Mouse (Mus musculus): ENCODE results near the gene Pfn3. TPM values are rescaled to one million over a fixed set of nuclear protein-coding genes. Genes with fewer than 3 reads are reported as not detected.

Pfn3 gene
- polyA plus RNA-seq, 1 experiment: not detected

- H3K4me1 ChIP-seq (ENCODE audit: control insufficient read depth, insufficient read depth, low read length): no peaks in the 10 kb centered on the region
- no peak overlapping the region for H3K9ac ChIP-seq (ENCODE audit: low read depth, poor library complexity, severe bottlenecking)
- no peak overlapping the region for H3K27ac ChIP-seq (ENCODE audit: insufficient read depth, low read length)
- no peaks in the 10 kb centered on the region for H3K36me3 ChIP-seq (ENCODE audit: control insufficient read depth, insufficient read depth, low read length, poor library complexity, severe bottlenecking)
- H3K4me3 ChIP-seq (ENCODE audit: low read depth, low read length): no peak overlapping the region
- no peaks in the 10 kb centered on the region for H3K27me3 ChIP-seq (ENCODE audit: control insufficient read depth, insufficient read depth, low read length, poor library complexity, severe bottlenecking)
- H3K9me3 ChIP-seq (replicated peaks; ENCODE audit: control insufficient read depth, insufficient read depth, low read length, poor library complexity, severe bottlenecking): no peaks in the 10 kb centered on the region
- TF ChIP-seq POLR2A (IDR thresholded peaks at IDR 0.05; ENCODE audit: insufficient read depth, low read length) (no peak), EP300 (IDR thresholded peaks at IDR 0.05; ENCODE audit: insufficient read depth, low read depth, low read length) (no peak), CTCF (IDR thresholded peaks at IDR 0.05; ENCODE audit: low read depth, low read length) (no peak)
Measured at GRCm38 (mm10) chr13:55390644-55391043, 24.4 kb downstream of the Pfn3 start.

- Histone ChIP-seq H3K9ac (ENCODE audit: low read depth, poor library complexity, severe bottlenecking) (no peak overlapping the region), H3K4me1 (ENCODE audit: control insufficient read depth, insufficient read depth, low read length) (peaks cover 8% of the 10 kb centered on the region), H3K9me3 (replicated peaks; ENCODE audit: control insufficient read depth, insufficient read depth, low read length, poor library complexity, severe bottlenecking) (no peaks in the 10 kb centered on the region), H3K4me3 (ENCODE audit: low read depth, low read length) (no peak overlapping the region), H3K36me3 (ENCODE audit: control insufficient read depth, insufficient read depth, low read length, poor library complexity, severe bottlenecking) (no peaks in the 10 kb centered on the region), H3K27me3 (ENCODE audit: control insufficient read depth, insufficient read depth, low read length, poor library complexity, severe bottlenecking) (no peaks in the 10 kb centered on the region), H3K27ac (ENCODE audit: insufficient read depth, low read length) (no peak overlapping the region)
- TF ChIP-seq POLR2A (IDR thresholded peaks at IDR 0.05; ENCODE audit: insufficient read depth, low read length) (no peak), EP300 (IDR thresholded peaks at IDR 0.05; ENCODE audit: insufficient read depth, low read depth, low read length) (no peak), CTCF (IDR thresholded peaks at IDR 0.05; ENCODE audit: low read depth, low read length) (no peak)
Measured at GRCm38 (mm10) chr13:55381790-55382189, 33.2 kb downstream of the Pfn3 start.

- no peak overlapping the region for H3K27ac ChIP-seq (ENCODE audit: insufficient read depth, low read length)
- H3K9ac ChIP-seq (ENCODE audit: low read depth, poor library complexity, severe bottlenecking): 0 out of 2 replicates have a peak overlapping the region, but pooled peaks have one; percentile 32
- H3K4me3 ChIP-seq (ENCODE audit: low read depth, low read length): peak overlapping the region; percentile 57
Measured at GRCm38 (mm10) chr13:55378907-55379580, 36.0 kb downstream of the Pfn3 start.

GRCm38 (mm10) chr13:55375877-55376276 is 39.2 kb downstream of the Pfn3 start:
- no peak for TF ChIP-seq POLR2A (IDR thresholded peaks at IDR 0.05; ENCODE audit: insufficient read depth, low read length)
- no peak for TF ChIP-seq CTCF (IDR thresholded peaks at IDR 0.05; ENCODE audit: low read depth, low read length)
- TF ChIP-seq EP300 (IDR thresholded peaks at IDR 0.05; ENCODE audit: insufficient read depth, low read depth, low read length): no peak
- Histone ChIP-seq H3K4me1 (ENCODE audit: control insufficient read depth, insufficient read depth, low read length) (peaks cover 5% of the 10 kb centered on the region), H3K27ac (ENCODE audit: insufficient read depth, low read length) (no peak overlapping the region), H3K4me3 (ENCODE audit: low read depth, low read length) (no peak overlapping the region), H3K9me3 (replicated peaks; ENCODE audit: control insufficient read depth, insufficient read depth, low read length, poor library complexity, severe bottlenecking) (no peaks in the 10 kb centered on the region), H3K36me3 (ENCODE audit: control insufficient read depth, insufficient read depth, low read length, poor library complexity, severe bottlenecking) (no peaks in the 10 kb centered on the region), H3K9ac (ENCODE audit: low read depth, poor library complexity, severe bottlenecking) (no peak overlapping the region), H3K27me3 (ENCODE audit: control insufficient read depth, insufficient read depth, low read length, poor library complexity, severe bottlenecking) (no peaks in the 10 kb centered on the region)

More at GRCm38 (mm10) chr13:55378907-55379580, 36.0 kb downstream of the Pfn3 start:
- H3K4me1 ChIP-seq (ENCODE audit: control insufficient read depth, insufficient read depth, low read length): peaks cover 8% of the 10 kb centered on the region
- TF ChIP-seq CTCF (IDR thresholded peaks at IDR 0.05; ENCODE audit: low read depth, low read length) (peak; percentile 35), EP300 (IDR thresholded peaks at IDR 0.05; ENCODE audit: insufficient read depth, low read depth, low read length) (peak; percentile 14; the same call in 1 of the 2 replicates), POLR2A (IDR thresholded peaks at IDR 0.05; ENCODE audit: insufficient read depth, low read length) (peak; percentile 62)
- H3K36me3 ChIP-seq (ENCODE audit: control insufficient read depth, insufficient read depth, low read length, poor library complexity, severe bottlenecking): no peaks in the 10 kb centered on the region
- H3K9me3 ChIP-seq (replicated peaks; ENCODE audit: control insufficient read depth, insufficient read depth, low read length, poor library complexity, severe bottlenecking): no peaks in the 10 kb centered on the region
- H3K27me3 ChIP-seq (ENCODE audit: control insufficient read depth, insufficient read depth, low read length, poor library complexity, severe bottlenecking): no peaks in the 10 kb centered on the region

GRCm38 (mm10) chr13:55374206-55374924 is 40.7 kb downstream of the Pfn3 start:
- Histone ChIP-seq H3K9ac (ENCODE audit: low read depth, poor library complexity, severe bottlenecking) (no peak overlapping the region), H3K4me3 (ENCODE audit: low read depth, low read length) (no peak overlapping the region), H3K27ac (ENCODE audit: insufficient read depth, low read length) (no peak overlapping the region), H3K36me3 (ENCODE audit: control insufficient read depth, insufficient read depth, low read length, poor library complexity, severe bottlenecking) (no peaks in the 10 kb centered on the region), H3K27me3 (ENCODE audit: control insufficient read depth, insufficient read depth, low read length, poor library complexity, severe bottlenecking) (no peaks in the 10 kb centered on the region), H3K4me1 (ENCODE audit: control insufficient read depth, insufficient read depth, low read length) (peaks cover 5% of the 10 kb centered on the region), H3K9me3 (replicated peaks; ENCODE audit: control insufficient read depth, insufficient read depth, low read length, poor library complexity, severe bottlenecking) (no peaks in the 10 kb centered on the region)
- TF ChIP-seq CTCF (IDR thresholded peaks at IDR 0.05; ENCODE audit: low read depth, low read length) (no peak), EP300 (IDR thresholded peaks at IDR 0.05; ENCODE audit: insufficient read depth, low read depth, low read length) (no peak), POLR2A (IDR thresholded peaks at IDR 0.05; ENCODE audit: insufficient read depth, low read length) (no peak)

- Histone ChIP-seq H3K9ac (ENCODE audit: low read depth, poor library complexity, severe bottlenecking) (no peak overlapping the region), H3K4me3 (ENCODE audit: low read depth, low read length) (no peak overlapping the region), H3K27me3 (ENCODE audit: control insufficient read depth, insufficient read depth, low read length, poor library complexity, severe bottlenecking) (no peaks in the 10 kb centered on the region), H3K36me3 (ENCODE audit: control insufficient read depth, insufficient read depth, low read length, poor library complexity, severe bottlenecking) (no peaks in the 10 kb centered on the region), H3K9me3 (replicated peaks; ENCODE audit: control insufficient read depth, insufficient read depth, low read length, poor library complexity, severe bottlenecking) (no peaks in the 10 kb centered on the region), H3K27ac (ENCODE audit: insufficient read depth, low read length) (no peak overlapping the region), H3K4me1 (ENCODE audit: control insufficient read depth, insufficient read depth, low read length) (no peaks in the 10 kb centered on the region)
- TF ChIP-seq CTCF (IDR thresholded peaks at IDR 0.05; ENCODE audit: low read depth, low read length) (no peak), POLR2A (IDR thresholded peaks at IDR 0.05; ENCODE audit: insufficient read depth, low read length) (no peak), EP300 (IDR thresholded peaks at IDR 0.05; ENCODE audit: insufficient read depth, low read depth, low read length) (no peak)
Measured at GRCm38 (mm10) chr13:55371740-55372139, 43.3 kb downstream of the Pfn3 start.

Measured in ES-Bruce4 (cell line).